Mouse (Mus musculus) kidney, adult 2 months (tissue): ENCODE data around the gene Hoxa5.

Experiments
- CTCF ChIP-seq: fragments of 200-500 bp; conservative IDR thresholded peaks from 2 replicates; pipeline ENCODE4 v1.5.1; 2011; ENCODE audit warnings: low read depth, mild to moderate bottlenecking, control low read depth, low read length, moderate library complexity, mixed read lengths; ENCODE audit not compliant: insufficient read depth, insufficient read length
- POLR2A ChIP-seq: fragments of 200-500 bp; IDR thresholded peaks from one replicate; pipeline ENCODE4 v1.6.1; 2011; ENCODE audit warnings: low read depth, low read length, control low read depth

DNA sequence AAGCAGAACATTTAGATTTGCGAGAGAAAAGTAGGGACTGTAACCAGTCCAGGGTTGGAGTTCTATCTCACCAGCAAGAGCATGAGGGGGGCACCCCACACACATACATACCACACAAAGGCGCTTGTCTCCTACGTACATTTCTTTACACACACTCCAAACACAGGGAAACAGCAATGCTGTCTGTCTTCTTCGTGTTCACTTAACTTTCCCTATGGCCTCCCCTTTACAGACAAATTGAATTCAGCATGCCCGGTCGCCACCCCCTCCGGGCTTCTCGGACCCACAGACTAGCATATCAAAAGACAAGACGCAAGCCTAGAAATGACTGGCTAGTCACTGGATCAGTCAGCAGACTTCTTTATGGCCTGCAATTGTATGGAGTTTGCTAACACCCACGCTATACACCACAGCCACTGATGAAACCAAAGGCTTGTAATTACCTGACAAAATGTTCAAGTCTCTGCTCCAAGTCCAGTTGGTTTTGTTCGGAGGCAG lies 24.1 kb downstream of the Hoxa5 start:
- TF ChIP-seq CTCF (no peak), POLR2A (no peak)
